Mouse (Mus musculus) bone marrow, adult 2 months (tissue): Measurements from ENCODE around the gene Wdr18.

Experiments used
- CTCF ChIP-seq: fragments of 200-500 bp; IDR thresholded peaks from 2 replicates; pipeline ENCODE4 v1.5.1; 2011; ENCODE audit warnings: low read length, control low read depth; ENCODE audit not compliant: control insufficient read depth, insufficient read depth
- POLR2A ChIP-seq: fragments of 200-500 bp; IDR thresholded peaks from 2 replicates; pipeline ENCODE4 v1.6.1; 2011; ENCODE audit warnings: low read depth, mild to moderate bottlenecking, control low read depth, low read length, borderline replicate concordance; ENCODE audit not compliant: control insufficient read depth

DNA sequence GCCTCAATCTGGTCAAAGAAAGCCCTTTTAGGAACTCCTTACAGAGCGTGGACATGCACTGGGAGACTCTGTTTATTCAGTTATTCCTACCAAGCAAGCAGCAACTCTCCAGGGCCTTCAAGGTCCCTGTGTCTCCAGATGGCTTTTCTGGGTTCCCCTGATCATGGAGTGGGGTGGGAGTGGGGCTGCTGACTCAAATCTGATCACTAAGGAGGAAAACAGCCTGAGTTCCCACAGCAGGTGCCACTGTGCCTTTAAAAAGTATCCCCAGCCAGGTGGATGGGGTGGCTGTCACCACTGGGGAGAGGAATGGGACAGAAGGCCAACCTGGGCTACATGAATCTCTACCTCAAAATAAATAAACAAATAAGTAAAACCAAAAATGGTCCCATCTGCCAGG, 17.0 kb upstream of the Wdr18 start:
- TF ChIP-seq POLR2A (no peak), CTCF (no peak)
